In the genomic region with DNA sequence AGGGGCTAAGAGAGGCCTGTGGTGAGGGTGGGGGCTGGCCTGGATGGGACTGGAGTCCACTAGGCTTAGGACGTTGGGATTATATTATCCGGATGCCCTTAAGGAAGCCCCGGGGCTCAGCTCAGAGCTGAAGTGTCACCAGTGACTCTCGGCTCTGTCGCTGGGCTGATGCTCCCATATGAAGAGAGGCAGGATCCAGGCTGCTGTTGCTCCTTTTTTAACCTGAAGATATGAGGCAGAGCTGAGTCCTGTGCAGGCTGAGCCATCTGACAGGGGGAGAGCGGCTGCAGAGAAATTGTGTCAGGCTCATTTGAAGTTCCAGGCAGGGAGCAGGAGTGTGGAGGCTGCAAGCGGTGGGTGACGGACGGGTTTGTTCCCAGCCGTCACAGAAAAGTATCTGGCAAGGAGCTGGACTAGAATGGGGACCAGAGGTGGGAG, we compare ENCODE assay signal across 14 mouse cellular contexts.
DNase-seq lines count a peak whose midpoint lies in the region; ATAC-seq lines count a peak whose summit lies in the region.
"Had no signal": no experiment of that assay in that cellular context is flagged by ENCODE, and none has a peak within 500 bp of the region (broad histone marks: within the 10 kb centered on the region; RNA-seq: fewer than 3 reads in every experiment).

No protein-coding gene starts in this region.

- no peak overlapping the region for H3K9ac ChIP-seq in forebrain, embryonic 14.5 days (ENCODE audit: low read length)
- H3K9ac ChIP-seq: embryonic facial prominence, embryonic 15.5 days; liver, embryonic 15.5 days had no signal

- 14% methylated on average over 10 of the region's 10 CpGs for WGBS in forebrain, embryonic 14.5 days

- H3K27ac ChIP-seq in forebrain, embryonic 14.5 days (ENCODE audit: low read depth, low read length) = no peak overlapping the region
- H3K27ac ChIP-seq: embryonic facial prominence, embryonic 15.5 days; liver, embryonic 15.5 days had no signal

- no peak overlapping the region for H3K4me2 ChIP-seq in forebrain, embryonic 14.5 days (ENCODE audit: low read length)
- H3K4me2 ChIP-seq: embryonic facial prominence, embryonic 15.5 days; liver, embryonic 15.5 days had no signal

- ATAC-seq in forebrain, embryonic 14.5 days = 0 out of 2 replicates have a peak, but pooled peaks have one; percentile 18
- ATAC-seq in cerebellum, adult (ENCODE audit: insufficient number of reproducible peaks, low FRiP score, low TSS enrichment) = no peak
- ATAC-seq: CD4-positive, CD25-positive, alpha-beta regulatory T cell, adult 4 months had no signal

- no peaks in the 10 kb centered on the region for H3K36me3 ChIP-seq in forebrain, embryonic 14.5 days (ENCODE audit: control insufficient read depth, insufficient read depth, low read length)
- H3K36me3 ChIP-seq: embryonic facial prominence, embryonic 15.5 days; liver, embryonic 15.5 days had no signal

- DNase-seq in layer of hippocampus, adult 9-11 months = peak; percentile 52
- no peak for DNase-seq in layer of hippocampus, adult 11-12 months (ENCODE audit: low spot score)
- DNase-seq in forebrain, embryonic 14.5 days (ENCODE audit: low spot score) = no peak
- peak; percentile 69 to 76 for DNase-seq in left cerebral cortex, adult 9 months (ENCODE audit: low spot score in 2 of 2)
- DNase-seq in right cerebral cortex, adult 2 months (ENCODE audit: low spot score in 2 of 2) = peak; percentile 74 to 75
- no peak for DNase-seq in cerebellum, adult 9-11 months
- DNase-seq in adrenal gland, postnatal 36 days = no peak
- DNase-seq: cerebellum, postnatal 10 days; gastrocnemius, postnatal 14 days; kidney, adult 9 months had no signal

- no peaks in the 10 kb centered on the region for H3K27me3 ChIP-seq in forebrain, embryonic 14.5 days (replicated peaks; ENCODE audit: control insufficient read depth, insufficient read depth, low read length)

- peaks cover 4% of the 10 kb centered on the region for H3K4me1 ChIP-seq in forebrain, embryonic 14.5 days (ENCODE audit: control insufficient read depth, insufficient read depth, low read length)
- H3K4me1 ChIP-seq: liver, embryonic 15.5 days had no signal

- no peaks in the 10 kb centered on the region for H3K9me3 ChIP-seq in forebrain, embryonic 14.5 days (replicated peaks; ENCODE audit: control insufficient read depth, low read length)
- H3K9me3 ChIP-seq: embryonic facial prominence, embryonic 15.5 days; liver, embryonic 15.5 days had no signal

- no peak overlapping the region for H3K4me3 ChIP-seq in forebrain, embryonic 14.5 days (ENCODE audit: low read depth, low read length)
- H3K4me3 ChIP-seq: embryonic facial prominence, embryonic 15.5 days; liver, embryonic 15.5 days had no signal

Comparison
In these comparisons a context has a peak if more than half of its experiments do, and no peak if none do; other contexts are left out.
1. DNase-seq: peak in layer of hippocampus, adult 9-11 months (single experiment), left cerebral cortex, adult 9 months (2 of 2) and right cerebral cortex, adult 2 months (2 of 2); none in layer of hippocampus, adult 11-12 months (single experiment), forebrain, embryonic 14.5 days (single experiment), cerebellum, adult 9-11 months (single experiment) and adrenal gland, postnatal 36 days (0 of 2).